Mouse (Mus musculus): ENCODE results near the gene Pgm2.

- TF ChIP-seq CTCF (conservative IDR thresholded peaks at IDR 0.05; ENCODE audit: insufficient read depth, insufficient read length, low read depth, low read length) (no peak), POLR2A (IDR thresholded peaks at IDR 0.05; ENCODE audit: low read depth, low read length) (no peak)
Observed at GRCm38 (mm10) chr5:64065497-64066046, 27.2 kb upstream of the Pgm2 start.
